Mouse (Mus musculus): Measurements from ENCODE around the gene Serpine2.

Gene Serpine2

GRCm38 (mm10) chr1:79753456-79753855 is 107.5 kb downstream of the Serpine2 start:
- TF ChIP-seq GATA4 (IDR thresholded peaks at IDR 0.05; ENCODE audit: insufficient replicate concordance, low read length), result no peak

- no peak for TF ChIP-seq GATA4 (IDR thresholded peaks at IDR 0.05; ENCODE audit: insufficient replicate concordance, low read length)
These were observed 108.2 kb downstream of the Serpine2 start for GRCm38 (mm10) chr1:79752714-79753340.

- no peak for TF ChIP-seq GATA4 (IDR thresholded peaks at IDR 0.05; ENCODE audit: insufficient replicate concordance, low read length)
These were observed 108.8 kb downstream of the Serpine2 start for GRCm38 (mm10) chr1:79752015-79752695.

GRCm38 (mm10) chr1:79751186-79751585 is 109.8 kb downstream of the Serpine2 start:
- TF ChIP-seq GATA4 (IDR thresholded peaks at IDR 0.05; ENCODE audit: insufficient replicate concordance, low read length), result peak; percentile 54; the same call in 1 of the 2 replicates

GRCm38 (mm10) chr1:79746056-79746455 is 114.9 kb downstream of the Serpine2 start:
- no peak for TF ChIP-seq GATA4 (IDR thresholded peaks at IDR 0.05; ENCODE audit: insufficient replicate concordance, low read length)

Data from liver, adult (tissue).